Mouse (Mus musculus): ENCODE data around the gene Slc10a3. TPM values are rescaled to one million over a fixed set of nuclear protein-coding genes. Genes with fewer than 3 reads are reported as not detected.

Gene Slc10a3
- polyA plus RNA-seq, 1 experiment from 2014 or later, result 9.9 TPM

- peak within 1 kb of the TSS; percentile 30; the same call in 1 of the 2 replicates for H3K27ac ChIP-seq
- H3K9ac ChIP-seq, result peak within 1 kb of the TSS; percentile 73
- peak; percentile 79 for ATAC-seq
- H3K4me3 ChIP-seq, result peak within 1 kb of the TSS; percentile 65
- peak within 1 kb of the TSS; percentile 74 for H3K4me2 ChIP-seq
- peaks cover 4% of the 10 kb centered on the region; the same call in 1 of the 2 replicates for H3K4me1 ChIP-seq
- no peaks in the 10 kb centered on the region for H3K9me3 ChIP-seq (replicated peaks)
- no peaks in the 10 kb centered on the region for H3K27me3 ChIP-seq (replicated peaks)
- WGBS (ENCODE audit: insufficient replicate concordance), result 8% methylated on average over 13 of the region's 22 CpGs
- no peaks in the 10 kb centered on the region for H3K36me3 ChIP-seq
Measured at GRCm38 (mm10) chrX:74353467-74353770, 19.7 kb downstream of the Slc10a3 start, which contains the start of gene Lage3. TSS of gene Lage3 (minus strand) at chrX:74353618.

GRCm38 (mm10) chrX:74352645-74353466 lies 20.3 kb downstream of the Slc10a3 start:
- 19% methylated on average over 13 of the region's 13 CpGs for WGBS (ENCODE audit: insufficient replicate concordance)
- peak overlapping the region; percentile 65 for H3K4me3 ChIP-seq
- H3K4me2 ChIP-seq, result peak overlapping the region; percentile 74
- no peaks in the 10 kb centered on the region for H3K27me3 ChIP-seq (replicated peaks)
- no peaks in the 10 kb centered on the region for H3K36me3 ChIP-seq
- H3K4me1 ChIP-seq, result peaks cover 4% of the 10 kb centered on the region; the same call in 1 of the 2 replicates
- no peaks in the 10 kb centered on the region for H3K9me3 ChIP-seq (replicated peaks)
- ATAC-seq, result peak; percentile 55
- peak overlapping the region; percentile 73 for H3K9ac ChIP-seq
- H3K27ac ChIP-seq, result peak overlapping the region; percentile 30; the same call in 1 of the 2 replicates

- Histone ChIP-seq H3K27me3 (replicated peaks) (peaks cover 8% of the 10 kb centered on the region; the same call in 1 of the 2 replicates), H3K4me3 (no peak overlapping the region), H3K9ac (no peak overlapping the region), H3K9me3 (replicated peaks) (no peaks in the 10 kb centered on the region), H3K36me3 (no peaks in the 10 kb centered on the region), H3K27ac (no peak overlapping the region), H3K4me1 (peaks cover 27% of the 10 kb centered on the region; the same call in 1 of the 2 replicates), H3K4me2 (0 out of 2 replicates have a peak overlapping the region, but pooled peaks have one; percentile 70)
- 46% methylated on average over 2 of the region's 2 CpGs for WGBS (ENCODE audit: insufficient replicate concordance)
- no peak for ATAC-seq
Measured at GRCm38 (mm10) chrX:74330166-74330930, 42.8 kb downstream of the Slc10a3 start.

GRCm38 (mm10) chrX:74329215-74329671 lies 43.9 kb downstream of the Slc10a3 start:
- Histone ChIP-seq H3K4me3 (peak overlapping the region; percentile 48), H3K9ac (peak overlapping the region; percentile 52; the same call in 1 of the 2 replicates), H3K27ac (no peak overlapping the region), H3K4me2 (peak overlapping the region; percentile 70), H3K9me3 (replicated peaks) (no peaks in the 10 kb centered on the region), H3K36me3 (no peaks in the 10 kb centered on the region), H3K4me1 (peaks cover 27% of the 10 kb centered on the region; the same call in 1 of the 2 replicates), H3K27me3 (replicated peaks) (peaks cover 8% of the 10 kb centered on the region; the same call in 1 of the 2 replicates)
- WGBS (ENCODE audit: insufficient replicate concordance), result 28% methylated on average over 10 of the region's 10 CpGs
- ATAC-seq, result peak; percentile 10; the same call in 1 of the 2 replicates

GRCm38 (mm10) chrX:74328725-74329161 lies 44.4 kb downstream of the Slc10a3 start, which contains the start of gene Plxna3:
TSS of gene Plxna3 (plus strand) at chrX:74329066.
- ATAC-seq, result peak; percentile 90
- Histone ChIP-seq H3K27ac (peak within 1 kb of the TSS; percentile 12; the same call in 1 of the 2 replicates), H3K4me3 (peak within 1 kb of the TSS; percentile 48), H3K4me2 (peak within 1 kb of the TSS; percentile 70), H3K9ac (peak within 1 kb of the TSS; percentile 52), H3K36me3 (no peaks in the 10 kb centered on the region), H3K9me3 (replicated peaks) (no peaks in the 10 kb centered on the region), H3K27me3 (replicated peaks) (peaks cover 8% of the 10 kb centered on the region; the same call in 1 of the 2 replicates), H3K4me1 (peaks cover 27% of the 10 kb centered on the region; the same call in 1 of the 2 replicates)
- 18% methylated on average over 24 of the region's 30 CpGs for WGBS (ENCODE audit: insufficient replicate concordance)

Other genes with a start within 250 kb of the Slc10a3 start
- gene Opn1mw, start 245.9 kb downstream of the Slc10a3 start, polyA plus RNA-seq (2016; fragmentation: Nextera tagmentation; extraction: Ambion mirVana), result not detected in 2 replicates
- 8.1 and 9.4 TPM in 2 replicates for gene Mecp2, start 238.0 kb downstream of the Slc10a3 start, polyA plus RNA-seq (2016; fragmentation: Nextera tagmentation; extraction: Ambion mirVana)
- not detected in 2 replicates for gene Tex28, start 205.5 kb downstream of the Slc10a3 start, polyA plus RNA-seq (2016; fragmentation: Nextera tagmentation; extraction: Ambion mirVana)
- gene Tktl1, start 196.1 kb downstream of the Slc10a3 start, polyA plus RNA-seq (2016; fragmentation: Nextera tagmentation; extraction: Ambion mirVana), result not detected in 2 replicates
- gene Flna, start 123.5 kb downstream of the Slc10a3 start, polyA plus RNA-seq (2016; fragmentation: Nextera tagmentation; extraction: Ambion mirVana), result 79.2 and 80.1 TPM in 2 replicates
- 10.1 and 11.6 TPM in 2 replicates for gene Emd, start 118.7 kb downstream of the Slc10a3 start, polyA plus RNA-seq (2016; fragmentation: Nextera tagmentation; extraction: Ambion mirVana)
- 624 and 688 TPM in 2 replicates for gene Rpl10, start 102.5 kb downstream of the Slc10a3 start, polyA plus RNA-seq (2016; fragmentation: Nextera tagmentation; extraction: Ambion mirVana)
- 33.4 and 36.5 TPM in 2 replicates for gene Taz, start 91.4 kb downstream of the Slc10a3 start, polyA plus RNA-seq (2016; fragmentation: Nextera tagmentation; extraction: Ambion mirVana)
- 19.8 and 21.6 TPM in 2 replicates for gene Dnase1l1, start 91.0 kb downstream of the Slc10a3 start, polyA plus RNA-seq (2016; fragmentation: Nextera tagmentation; extraction: Ambion mirVana)
- gene Atp6ap1, start 76.3 kb downstream of the Slc10a3 start, polyA plus RNA-seq (2016; fragmentation: Nextera tagmentation; extraction: Ambion mirVana), result 76.4 and 77.9 TPM in 2 replicates
- 64.1 and 78.8 TPM in 2 replicates for gene Gdi1, start 68.4 kb downstream of the Slc10a3 start, polyA plus RNA-seq (2016; fragmentation: Nextera tagmentation; extraction: Ambion mirVana)
- gene Fam50a, start 60.3 kb downstream of the Slc10a3 start, polyA plus RNA-seq (2016; fragmentation: Nextera tagmentation; extraction: Ambion mirVana), result 44.3 and 44.5 TPM in 2 replicates
- gene Plxna3, start 44.3 kb downstream of the Slc10a3 start, polyA plus RNA-seq (2016; fragmentation: Nextera tagmentation; extraction: Ambion mirVana), result 2.4 and 2.6 TPM in 2 replicates
- 67.1 and 69.0 TPM in 2 replicates for gene Lage3, start 19.7 kb downstream of the Slc10a3 start, polyA plus RNA-seq (2016; fragmentation: Nextera tagmentation; extraction: Ambion mirVana)
- 50.1 and 50.7 TPM in 2 replicates for gene Ubl4a, start 131 bp downstream of the Slc10a3 start, polyA plus RNA-seq (2016; fragmentation: Nextera tagmentation; extraction: Ambion mirVana)
- gene Fam3a, start 19.9 kb upstream of the Slc10a3 start, polyA plus RNA-seq (2016; fragmentation: Nextera tagmentation; extraction: Ambion mirVana), result 10.7 and 12.4 TPM in 2 replicates
- gene Ikbkg, start 19.9 kb upstream of the Slc10a3 start, polyA plus RNA-seq (2016; fragmentation: Nextera tagmentation; extraction: Ambion mirVana), result 21.6 and 22.4 TPM in 2 replicates
- 56.5 and 60.4 TPM in 2 replicates for gene G6pdx, start 55.8 kb upstream of the Slc10a3 start, polyA plus RNA-seq (2016; fragmentation: Nextera tagmentation; extraction: Ambion mirVana)
- not detected in 2 replicates for gene Gm6880, start 108.0 kb upstream of the Slc10a3 start, polyA plus RNA-seq (2016; fragmentation: Nextera tagmentation; extraction: Ambion mirVana)
- gene Olfr1326-ps1, start 201.5 kb upstream of the Slc10a3 start, polyA plus RNA-seq (2016; fragmentation: Nextera tagmentation; extraction: Ambion mirVana), result not detected in 2 replicates
- not detected in 2 replicates for gene Olfr1325, start 219.3 kb upstream of the Slc10a3 start, polyA plus RNA-seq (2016; fragmentation: Nextera tagmentation; extraction: Ambion mirVana)